Mouse (Mus musculus) monocyte, adult 5-6 weeks (primary cell): ENCODE results near the gene Cdc26. TPM values are rescaled to one million over a fixed set of nuclear protein-coding genes. Genes with fewer than 3 reads are reported as not detected.

Experiments
- ATAC-seq: fragments of 153-309, 156-312 bp; replicated peaks from 2 replicates; pipeline ENCODE4 v1.8.0; 2017; ENCODE audit warnings: mild to moderate bottlenecking; ENCODE audit not compliant: low TSS enrichment, insufficient number of reproducible peaks, severe bottlenecking, poor library complexity, low FRiP score
- total RNA-seq: library from RNA; stranded (forward); fragments of 200-1000, 200-491, 200-594 nt; gene quantifications from 3 replicates; pipeline ENCODE4 v1.2.3, GENCODE M21; 2017

Gene Cdc26
- 40.8 to 57.0 TPM (median 49.4 TPM) in 3 replicates for total RNA-seq

DNA sequence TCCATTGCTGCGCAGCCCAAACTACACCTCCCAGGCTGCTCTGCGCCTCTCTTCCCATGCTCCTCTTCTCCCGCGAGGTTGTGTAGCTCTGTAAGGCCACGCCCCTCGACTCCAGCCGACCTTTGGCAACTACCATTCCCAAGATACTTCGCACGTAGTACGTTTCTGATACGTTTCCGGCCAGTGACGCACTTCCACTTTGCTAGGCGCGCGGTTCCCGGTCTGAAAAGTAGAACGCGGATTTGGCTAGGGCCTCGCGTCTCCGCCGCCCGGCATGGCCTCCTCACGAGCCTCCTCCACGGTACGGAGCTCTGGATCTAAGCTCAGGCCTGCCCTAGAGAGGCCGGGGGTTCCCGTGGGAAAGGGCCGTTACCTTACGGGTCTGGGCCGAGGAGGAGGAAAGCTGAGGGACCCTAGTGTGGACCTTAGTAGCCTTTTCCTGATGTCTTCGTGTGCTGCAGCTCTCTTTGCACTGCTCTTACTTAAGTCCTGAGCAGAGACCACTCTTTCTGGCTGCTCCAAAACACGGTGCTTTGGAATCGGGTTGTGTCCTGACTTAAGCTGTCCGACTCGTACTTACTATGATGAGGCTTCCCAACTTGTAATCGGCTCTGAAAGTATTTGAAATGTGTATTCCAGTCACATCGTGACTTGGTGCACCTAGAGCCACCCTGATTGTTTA, at the start of gene Cdc26, which contains the start of gene Prpf4:
Gene Cdc26, minus strand, starts transcription at position 42 of the 682 bp plus-strand sequence.
Gene Prpf4, plus strand, starts transcription at position 197 of the 682 bp plus-strand sequence.
- ATAC-seq: peak; percentile 99

DNA sequence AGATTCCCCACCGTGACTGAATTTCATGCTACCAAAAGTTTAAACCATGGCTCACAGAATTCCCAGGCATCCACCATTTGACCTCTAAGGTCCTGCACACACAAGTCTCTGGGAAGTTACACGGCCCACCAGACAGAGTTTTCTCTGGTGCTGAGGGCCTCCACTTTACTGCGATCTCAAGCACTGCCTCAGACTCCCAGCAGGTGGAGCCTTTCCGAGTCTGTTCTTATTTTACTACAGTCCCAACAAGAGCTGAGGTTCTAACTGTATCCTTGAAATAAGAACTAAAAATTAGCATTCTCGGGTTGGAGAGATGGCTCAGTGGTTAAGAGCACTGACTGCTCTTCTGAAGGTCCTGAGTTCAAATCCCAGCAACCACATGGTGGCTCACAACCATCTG, 46.6 kb upstream of the Cdc26 start:
- no peak for ATAC-seq

DNA sequence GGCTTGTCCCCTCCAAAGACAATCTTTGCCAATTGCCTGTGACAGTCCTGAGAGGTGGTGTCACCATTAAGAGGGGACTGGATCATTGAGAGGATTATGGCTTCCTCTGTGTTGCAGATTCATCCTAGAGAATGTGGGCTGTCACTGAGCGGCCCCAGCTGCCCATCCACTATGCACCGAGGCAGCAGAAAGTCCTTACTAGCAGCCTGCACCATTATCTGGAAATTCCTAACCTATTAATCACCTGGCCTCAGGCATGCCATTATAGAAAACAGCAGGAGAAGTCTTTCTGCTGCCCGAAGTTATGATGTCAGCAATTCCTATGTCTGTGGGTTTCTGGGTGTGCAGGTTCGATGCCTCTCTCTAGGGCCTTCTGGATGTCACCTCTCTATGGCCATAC, 32.5 kb upstream of the Cdc26 start:
- no peak for ATAC-seq

DNA sequence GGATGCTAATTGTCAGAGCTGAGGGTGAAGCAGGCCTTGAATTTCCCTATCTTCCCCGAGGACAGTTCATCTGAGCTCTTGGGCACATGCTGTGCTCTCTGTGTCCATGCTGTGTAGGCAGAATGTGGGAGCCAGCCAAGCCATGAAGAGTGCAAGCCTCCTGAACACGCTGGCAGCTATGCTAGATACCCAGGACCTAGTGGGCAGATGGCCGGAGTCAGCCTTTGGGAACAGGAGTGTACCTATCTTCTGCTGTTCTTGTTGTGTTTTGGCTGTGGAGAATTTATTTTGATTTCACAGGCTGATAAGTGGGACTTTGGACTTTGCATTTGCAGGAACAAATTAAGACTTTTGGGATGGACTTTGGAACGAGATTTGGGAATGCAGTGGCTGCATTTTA, 32.1 kb upstream of the Cdc26 start:
- no peak for ATAC-seq

DNA sequence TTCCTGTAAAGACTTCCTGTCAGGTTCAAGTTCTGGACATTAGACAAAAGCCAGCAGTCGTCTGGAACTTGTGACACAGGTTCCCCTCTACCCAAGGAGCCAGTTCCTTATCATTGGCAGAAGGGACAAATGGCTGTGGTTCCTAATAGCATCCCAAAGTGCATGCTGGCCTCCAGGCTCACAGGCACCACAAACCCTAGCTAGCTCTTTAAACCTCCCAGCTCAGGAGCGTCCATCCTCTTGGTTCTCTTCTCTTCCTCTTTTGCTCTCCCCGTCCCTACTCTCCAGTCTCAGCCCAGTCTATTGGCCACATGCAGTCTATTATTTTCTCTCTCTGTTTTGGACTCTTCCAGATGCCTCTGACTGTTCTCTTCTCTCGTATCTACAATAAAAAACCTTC, 31.4 kb upstream of the Cdc26 start:
- no peak for ATAC-seq

DNA sequence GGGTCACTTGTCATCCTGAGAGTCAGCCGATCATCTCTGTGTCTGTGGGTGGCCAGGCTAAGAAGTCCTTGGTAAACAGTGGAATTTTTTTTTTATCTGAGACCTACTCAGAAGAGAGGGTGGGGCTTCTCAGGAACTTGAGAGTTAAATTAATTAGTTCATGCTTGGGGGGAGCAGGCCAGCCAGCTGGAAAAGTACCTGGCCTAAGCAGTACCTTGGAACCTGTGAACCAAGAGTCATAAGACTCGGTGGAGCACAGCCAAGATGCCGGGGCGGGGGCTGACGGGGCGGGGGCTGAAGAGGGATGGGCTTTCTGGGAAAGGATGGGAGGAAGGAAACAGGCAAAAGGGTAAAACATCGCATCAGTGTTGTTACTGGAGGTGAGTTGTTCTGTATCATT, 29.4 kb upstream of the Cdc26 start:
- no peak for ATAC-seq

DNA sequence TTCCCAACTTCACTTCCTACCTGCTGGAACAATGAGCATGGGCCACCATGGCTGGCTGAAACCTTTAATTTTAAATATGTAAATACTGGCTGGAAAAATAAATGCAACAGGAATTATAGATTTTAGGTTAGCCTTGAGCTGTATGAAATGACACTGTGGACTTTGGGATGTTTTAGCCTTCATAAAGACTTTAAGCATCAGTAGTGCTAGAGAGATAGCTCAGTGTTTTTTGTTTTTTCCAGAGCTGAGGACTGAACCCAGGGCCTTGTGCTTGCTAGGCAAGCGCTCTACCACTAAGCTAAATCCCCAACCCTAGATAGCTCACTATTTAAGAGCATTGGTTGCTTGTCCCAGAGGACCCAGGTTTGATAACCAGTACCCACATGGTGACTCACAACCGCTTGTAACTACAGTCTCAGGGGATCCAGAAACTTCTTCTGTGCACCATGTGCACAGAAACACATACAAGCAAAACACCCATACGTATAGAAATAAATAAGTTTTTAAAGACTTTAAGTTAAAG, 28.9 kb upstream of the Cdc26 start:
- ATAC-seq: no peak

DNA sequence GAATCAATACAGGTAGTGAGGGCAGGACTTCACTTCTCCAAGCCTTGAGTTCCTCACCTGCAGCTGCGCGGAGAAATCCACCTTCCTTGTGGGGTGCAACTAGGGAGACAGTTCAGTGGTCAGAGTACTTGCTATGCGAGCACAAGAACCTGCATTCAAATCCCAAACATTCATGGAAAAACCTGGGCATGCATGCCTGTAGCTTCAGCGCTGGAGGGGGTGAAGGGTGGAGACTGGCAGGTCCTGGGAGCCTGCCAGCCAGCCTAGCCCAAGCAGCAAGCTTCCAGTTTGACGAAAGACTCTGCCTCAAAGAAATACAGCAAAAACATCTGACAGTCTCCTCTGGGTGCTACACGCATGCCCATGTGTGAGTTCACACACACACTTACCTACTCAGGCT, 26.6 kb upstream of the Cdc26 start, which contains the start of gene Rnf183:
Gene Rnf183, minus strand, starts transcription at position 172 of the 400 bp plus-strand sequence.
- no peak for ATAC-seq

DNA sequence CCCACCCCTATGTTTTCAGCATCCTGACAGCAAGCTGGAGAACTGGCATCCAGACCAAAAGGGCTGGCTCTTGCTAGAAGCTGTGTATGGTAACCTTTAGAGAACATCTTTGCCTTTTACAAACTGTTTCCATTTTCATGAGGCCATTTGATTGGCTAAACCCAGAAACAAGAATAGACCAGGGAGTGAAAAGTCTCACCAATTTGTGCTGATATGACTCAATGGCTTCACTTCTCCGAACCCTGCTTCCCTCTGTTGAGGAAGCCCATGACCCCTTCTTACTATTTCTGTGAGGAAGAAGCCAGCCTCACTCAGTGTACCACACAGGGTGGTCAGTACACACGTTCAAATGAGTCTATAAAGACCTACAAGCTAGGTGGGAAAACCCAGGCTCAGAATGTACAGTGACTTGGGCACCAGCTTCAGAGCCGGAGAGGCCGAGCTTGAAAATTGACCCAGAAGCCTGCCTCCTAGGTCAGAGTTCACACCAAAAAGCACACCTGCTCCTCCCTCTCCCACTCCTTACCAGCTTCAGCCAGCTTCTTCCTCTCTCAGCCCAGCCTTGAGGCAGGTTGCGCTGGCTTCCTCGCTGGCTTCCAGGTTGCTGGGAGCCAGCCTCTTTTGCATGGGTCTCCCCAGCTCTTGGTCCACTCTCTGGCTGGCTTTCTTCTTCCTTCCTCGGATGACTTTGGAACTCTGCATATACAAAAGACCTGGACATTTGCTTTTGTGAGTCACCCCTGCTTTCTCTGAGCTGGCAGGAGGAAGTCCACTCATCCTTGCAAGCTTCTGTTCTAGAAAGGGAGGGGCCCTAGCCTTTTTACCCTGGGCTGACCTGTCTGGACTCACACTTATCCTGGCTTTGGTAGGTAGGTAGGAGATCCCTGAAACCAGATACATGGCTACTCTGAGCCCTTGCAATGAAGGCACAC, 25.8 kb upstream of the Cdc26 start:
- ATAC-seq: no peak

DNA sequence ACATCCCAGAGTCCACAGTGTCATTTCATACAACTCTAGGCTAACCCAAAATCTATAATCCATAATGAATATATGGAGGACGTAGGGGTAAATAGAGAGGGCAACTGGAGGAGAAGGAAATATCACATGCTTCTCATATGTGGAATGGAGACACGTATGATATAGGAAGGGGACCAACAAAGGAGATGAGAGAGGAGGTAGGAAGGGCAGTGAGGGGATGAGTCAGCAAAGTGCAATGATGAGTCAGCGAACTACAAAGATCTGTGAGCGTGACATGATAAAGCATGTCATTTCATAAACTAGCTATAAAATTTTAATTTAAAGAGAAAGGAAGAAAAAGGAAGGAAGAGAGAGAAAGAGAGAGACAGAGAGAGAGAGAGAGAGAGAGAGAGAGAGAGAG, 23.1 kb upstream of the Cdc26 start:
- no peak for ATAC-seq

DNA sequence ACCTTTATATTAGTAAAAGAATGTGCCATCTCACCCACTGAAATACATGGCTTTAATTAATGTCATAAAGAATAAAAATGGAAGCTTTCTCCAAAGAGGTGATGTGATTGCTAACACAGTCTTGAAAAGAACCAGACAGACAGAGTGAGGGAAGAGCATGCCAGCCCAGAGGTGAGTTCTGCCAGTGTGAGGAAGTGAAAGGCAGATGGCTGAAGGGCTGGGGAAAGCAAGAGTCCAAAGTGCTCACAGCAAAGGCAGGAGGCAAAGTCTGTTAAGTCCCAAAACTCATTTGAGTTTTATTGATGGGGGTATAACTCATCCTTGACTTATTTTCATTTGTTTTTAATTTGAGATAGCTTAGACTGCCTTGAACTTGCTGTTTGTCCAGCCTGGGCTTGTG, 22.2 kb upstream of the Cdc26 start:
- ATAC-seq: no peak

DNA sequence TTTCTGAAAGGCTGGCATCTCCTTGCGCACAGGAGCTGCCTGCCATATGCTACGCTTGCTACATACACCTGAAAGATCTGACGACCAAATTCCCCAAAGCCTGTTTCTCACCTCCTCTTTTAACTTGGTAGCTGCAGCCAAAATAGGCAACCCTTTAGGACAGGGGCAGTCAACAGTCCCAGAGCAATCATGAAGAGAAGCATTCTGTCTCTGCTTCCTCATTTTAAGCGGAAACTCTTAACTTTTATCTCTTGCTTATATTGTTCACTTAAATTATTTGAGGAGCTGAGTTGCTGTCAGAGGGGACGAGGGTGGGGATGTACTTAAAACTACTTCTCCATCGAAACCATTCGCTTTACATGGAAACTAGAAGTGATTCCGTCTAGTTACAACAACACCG, 21.2 kb upstream of the Cdc26 start:
- ATAC-seq: no peak

DNA sequence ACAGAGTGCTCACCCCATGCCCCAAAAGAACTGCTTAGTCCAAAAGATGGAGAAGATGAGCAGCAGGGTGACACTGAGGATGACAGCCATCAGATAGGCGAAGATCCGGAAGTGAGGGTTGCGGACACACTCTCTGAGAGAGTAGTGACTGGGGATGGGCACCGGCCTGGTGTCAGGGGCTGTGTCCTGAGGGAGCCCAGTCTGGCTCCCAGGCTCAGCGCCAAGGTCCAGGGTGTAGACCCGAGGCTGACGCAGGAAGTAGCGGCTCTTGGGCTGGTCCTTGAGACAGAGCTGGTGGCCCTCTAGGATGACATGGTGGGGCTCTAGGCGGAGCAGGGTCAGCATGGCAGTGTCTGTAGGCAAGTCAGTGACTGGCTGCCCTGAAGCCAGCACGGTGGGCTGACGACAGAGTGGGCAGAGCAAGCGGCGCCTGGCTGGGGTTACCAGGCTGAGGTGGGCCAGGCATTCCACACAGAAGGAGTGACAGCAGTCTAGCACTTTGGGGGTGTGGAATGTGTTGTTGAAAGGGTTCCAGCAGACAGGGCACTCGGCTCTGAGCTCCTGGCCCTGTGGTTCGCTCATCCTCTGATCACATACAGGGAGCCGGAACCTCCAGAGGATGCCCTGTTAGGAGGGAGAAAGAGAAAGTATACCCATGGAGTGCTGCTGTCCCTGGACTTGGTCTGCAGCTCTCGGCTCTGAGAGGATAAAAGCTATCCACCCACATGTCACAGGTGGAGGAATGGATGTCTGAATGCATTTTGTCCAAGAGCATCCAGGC, 19.7 kb upstream of the Cdc26 start:
- ATAC-seq: no peak; the same call in 1 of the 2 replicates

DNA sequence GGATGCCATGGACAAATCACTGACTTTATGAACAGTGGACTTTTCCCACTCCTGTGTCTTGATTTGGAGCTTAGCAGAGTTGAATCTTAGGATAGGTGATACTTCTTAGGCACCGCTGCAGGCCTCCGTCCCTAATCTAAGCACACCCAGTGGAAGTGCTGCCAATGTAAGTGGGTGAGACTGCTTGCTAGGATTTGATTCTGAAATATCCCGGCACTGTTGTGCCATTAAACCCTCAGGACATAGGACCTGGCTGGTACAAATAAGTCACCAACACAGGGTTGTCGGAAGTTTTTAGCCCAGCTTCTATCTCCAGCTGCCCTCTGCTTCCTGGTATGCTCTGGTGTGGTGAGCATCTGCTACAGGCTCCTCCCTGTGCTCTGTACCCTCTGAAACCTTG, 17.4 kb upstream of the Cdc26 start:
- no peak for ATAC-seq

DNA sequence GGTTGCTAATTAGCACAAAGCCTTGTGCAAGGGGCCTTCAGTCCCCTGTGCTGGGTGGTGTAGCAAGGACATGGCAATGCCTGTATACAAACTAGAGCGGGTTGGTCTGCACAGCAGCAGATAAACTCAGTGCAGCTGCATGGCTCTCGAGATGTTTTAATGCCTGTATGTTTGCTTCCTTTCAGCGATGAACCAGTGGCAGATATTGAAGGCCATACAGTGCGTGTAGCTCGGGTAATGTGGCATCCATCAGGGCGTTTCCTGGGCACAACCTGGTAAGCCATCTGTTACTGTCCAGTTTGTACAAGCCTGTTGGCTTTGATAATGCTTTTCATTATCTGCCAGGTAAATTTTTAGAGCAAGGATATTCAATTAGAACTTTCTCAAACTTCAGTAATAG, 10.6 kb upstream of the Cdc26 start:
- no peak for ATAC-seq

DNA sequence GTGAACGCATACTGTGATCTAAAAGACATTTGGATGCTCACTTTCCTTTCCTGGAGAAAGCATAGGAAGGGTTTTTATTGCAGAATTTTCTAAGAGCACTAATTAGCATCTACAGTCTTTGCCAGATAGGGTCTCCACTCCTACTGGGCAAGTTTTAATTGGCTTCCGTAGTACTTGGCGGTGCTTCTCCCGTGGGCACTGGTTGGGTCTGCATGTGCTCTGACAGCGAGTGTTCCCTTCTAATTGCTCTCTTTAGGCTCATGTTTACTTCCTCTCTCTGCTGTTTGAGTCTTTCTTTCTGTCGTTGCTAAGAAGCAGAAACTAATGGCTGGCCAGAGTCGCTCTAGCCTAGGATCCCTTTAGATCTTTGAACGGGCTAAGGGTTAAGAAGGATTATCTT, 10.0 kb upstream of the Cdc26 start:
- ATAC-seq: no peak

DNA sequence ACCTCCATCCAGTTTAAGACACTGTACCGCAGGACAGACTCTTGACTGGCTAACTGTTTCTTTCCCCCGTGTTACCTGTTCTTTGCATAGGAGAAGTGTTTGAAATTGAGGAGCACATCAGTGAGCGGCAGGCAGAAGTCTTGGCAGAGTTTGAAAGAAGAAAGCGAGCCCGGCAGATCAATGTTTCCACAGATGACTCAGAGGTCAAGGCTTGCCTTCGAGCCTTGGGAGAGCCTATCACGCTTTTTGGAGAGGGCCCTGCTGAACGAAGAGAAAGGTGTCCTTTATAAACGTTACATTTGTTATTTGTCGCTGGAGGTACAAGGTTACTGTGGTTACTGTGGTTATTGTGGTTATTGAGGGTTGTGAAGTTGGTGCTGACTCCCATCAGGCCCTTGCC, 3.2 kb upstream of the Cdc26 start:
- no peak for ATAC-seq

DNA sequence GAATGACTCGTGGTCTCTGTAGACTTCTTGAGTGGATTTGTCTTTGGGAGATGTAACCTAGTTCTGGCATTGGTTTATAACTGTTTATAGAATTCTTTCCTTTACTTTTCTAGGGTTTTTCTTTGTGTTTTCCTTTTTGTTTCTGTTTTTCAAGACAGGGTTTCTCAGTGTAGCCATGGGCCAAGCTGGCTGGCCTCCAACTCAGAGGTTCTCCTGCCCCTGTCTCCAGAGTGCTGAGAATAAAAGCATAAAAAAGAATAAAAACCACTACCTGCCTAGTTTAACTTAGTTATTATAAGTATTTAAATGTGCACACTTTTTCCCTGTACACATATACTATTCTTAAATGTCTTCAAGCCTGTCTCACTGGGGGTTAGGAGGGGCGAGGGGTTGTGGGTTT, 1.9 kb upstream of the Cdc26 start:
- no peak for ATAC-seq

DNA sequence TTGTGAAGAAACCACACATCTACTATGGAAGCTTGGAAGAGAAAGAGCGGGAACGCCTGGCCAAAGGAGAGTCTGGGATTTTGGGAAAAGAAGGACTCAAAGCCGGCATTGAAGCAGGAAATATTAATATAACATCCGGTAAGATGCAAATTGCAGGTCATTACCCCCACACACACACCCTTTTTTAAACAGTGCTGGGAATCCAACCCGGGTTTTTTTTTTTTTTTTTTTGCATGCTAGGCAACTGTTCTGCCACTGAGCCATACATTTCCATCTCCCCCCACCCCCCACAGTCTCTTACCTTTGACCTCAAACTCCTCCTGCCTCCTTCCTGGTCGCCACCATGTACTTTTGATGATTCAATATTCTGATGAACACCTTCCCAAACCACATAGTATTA, 1.2 kb upstream of the Cdc26 start:
- no peak for ATAC-seq
